Mouse (Mus musculus): Measurements from ENCODE around the gene Wdr35. TPM values are rescaled to one million over a fixed set of nuclear protein-coding genes. Genes with fewer than 3 reads are reported as not detected.
"Not testable (repeated sequence)": the region's sequence is repeated elsewhere in the genome, so short reads cannot be mapped to it uniquely, and the experiment has no call there.

The Wdr35 gene
- polyA plus RNA-seq, 2 experiments, result 17.8 to 18.8 TPM

GRCm38 (mm10) chr12:9024071-9024470 is 50.4 kb downstream of the Wdr35 start:
- Histone ChIP-seq H3K4me3 (replicated peaks; ENCODE audit: low read length) (no peak overlapping the region), H3K9ac (ENCODE audit: low read depth, low read length, severe bottlenecking) (no peak overlapping the region), H3K27me3 (ENCODE audit: control insufficient read depth, insufficient read depth, low read length) (no peaks in the 10 kb centered on the region), H3K4me2 (replicated peaks; ENCODE audit: low read depth, low read length, severe bottlenecking) (no peak overlapping the region), H3K36me3 (ENCODE audit: control insufficient read depth, insufficient read depth, low read length) (peaks cover 24% of the 10 kb centered on the region), H3K27ac (replicated peaks; ENCODE audit: low read depth, low read length) (no peak overlapping the region), H3K4me1 (ENCODE audit: control insufficient read depth, insufficient read depth, low read length) (no peaks in the 10 kb centered on the region), H3K9me3 (ENCODE audit: control insufficient read depth, low read length) (no peaks in the 10 kb centered on the region)
- WGBS, result 93% methylated on average over 14 of the region's 14 CpGs
- ATAC-seq (ENCODE audit: low FRiP score, low read depth) (no peak), DNase-seq (ENCODE audit: low spot score) (no peak)
- TF ChIP-seq POLR2A (IDR thresholded peaks at IDR 0.05; ENCODE audit: borderline replicate concordance, extremely low read depth, insufficient read depth, insufficient read length), result no peak

GRCm38 (mm10) chr12:9024736-9025135 is 51.0 kb downstream of the Wdr35 start:
- Histone ChIP-seq H3K27me3 (ENCODE audit: control insufficient read depth, insufficient read depth, low read length) (no peaks in the 10 kb centered on the region), H3K4me1 (ENCODE audit: control insufficient read depth, insufficient read depth, low read length) (no peaks in the 10 kb centered on the region), H3K4me2 (replicated peaks; ENCODE audit: low read depth, low read length, severe bottlenecking) (no peak overlapping the region), H3K36me3 (ENCODE audit: control insufficient read depth, insufficient read depth, low read length) (peaks cover 24% of the 10 kb centered on the region), H3K27ac (replicated peaks; ENCODE audit: low read depth, low read length) (no peak overlapping the region), H3K4me3 (replicated peaks; ENCODE audit: low read length) (no peak overlapping the region), H3K9me3 (ENCODE audit: control insufficient read depth, low read length) (no peaks in the 10 kb centered on the region), H3K9ac (ENCODE audit: low read depth, low read length, severe bottlenecking) (no peak overlapping the region)
- no peak for ATAC-seq (ENCODE audit: low FRiP score, low read depth)
- DNase-seq (ENCODE audit: low spot score), result no peak
- WGBS, result 86% methylated on average over 13 of the region's 13 CpGs
- TF ChIP-seq POLR2A (IDR thresholded peaks at IDR 0.05; ENCODE audit: borderline replicate concordance, extremely low read depth, insufficient read depth, insufficient read length), result no peak

- TF ChIP-seq POLR2A (IDR thresholded peaks at IDR 0.05; ENCODE audit: borderline replicate concordance, extremely low read depth, insufficient read depth, insufficient read length), result no peak
- DNase-seq (ENCODE audit: low spot score), result no peak
- H3K36me3 ChIP-seq (ENCODE audit: control insufficient read depth, insufficient read depth, low read length), result peaks cover 19% of the 10 kb centered on the region
- H3K9me3 ChIP-seq (ENCODE audit: control insufficient read depth, low read length), result no peaks in the 10 kb centered on the region
- H3K27me3 ChIP-seq (ENCODE audit: control insufficient read depth, insufficient read depth, low read length), result no peaks in the 10 kb centered on the region
- H3K27ac ChIP-seq (replicated peaks; ENCODE audit: low read depth, low read length), result no peak overlapping the region
- no peak overlapping the region for H3K4me3 ChIP-seq (replicated peaks; ENCODE audit: low read length)
- no peak overlapping the region for H3K9ac ChIP-seq (ENCODE audit: low read depth, low read length, severe bottlenecking)
- no peak overlapping the region for H3K4me2 ChIP-seq (replicated peaks; ENCODE audit: low read depth, low read length, severe bottlenecking)
- no peak for ATAC-seq (ENCODE audit: low FRiP score, low read depth)
- no peaks in the 10 kb centered on the region for H3K4me1 ChIP-seq (ENCODE audit: control insufficient read depth, insufficient read depth, low read length)
Measured at GRCm38 (mm10) chr12:9026843-9027242, 53.2 kb downstream of the Wdr35 start.

- ATAC-seq (ENCODE audit: low FRiP score, low read depth); H3K27ac ChIP-seq (replicated peaks; ENCODE audit: low read depth, low read length); H3K9ac ChIP-seq (ENCODE audit: low read depth, low read length, severe bottlenecking); H3K27me3 ChIP-seq (ENCODE audit: control insufficient read depth, insufficient read depth, low read length); H3K4me2 ChIP-seq (replicated peaks; ENCODE audit: low read depth, low read length, severe bottlenecking); H3K9me3 ChIP-seq (ENCODE audit: control insufficient read depth, low read length); DNase-seq (ENCODE audit: low spot score); H3K4me3 ChIP-seq (replicated peaks; ENCODE audit: low read length); H3K4me1 ChIP-seq (ENCODE audit: control insufficient read depth, insufficient read depth, low read length): not testable (repeated sequence)
- WGBS, result 84% methylated on average over 7 of the region's 7 CpGs
- H3K36me3 ChIP-seq (ENCODE audit: control insufficient read depth, insufficient read depth, low read length), result peaks cover 19% of the 10 kb centered on the region
Measured at GRCm38 (mm10) chr12:9028816-9029215, 55.1 kb downstream of the Wdr35 start.

- no peaks in the 10 kb centered on the region for H3K9me3 ChIP-seq (ENCODE audit: control insufficient read depth, low read length)
- peaks cover 17% of the 10 kb centered on the region for H3K36me3 ChIP-seq (ENCODE audit: control insufficient read depth, insufficient read depth, low read length)
- WGBS, result 58% methylated on average over 4 of the region's 4 CpGs
- H3K4me1 ChIP-seq (ENCODE audit: control insufficient read depth, insufficient read depth, low read length), result peaks cover 3% of the 10 kb centered on the region; the same call in 1 of the 2 replicates
- H3K9ac ChIP-seq (ENCODE audit: low read depth, low read length, severe bottlenecking), result peak overlapping the region; percentile 85
- no peak for TF ChIP-seq POLR2A (IDR thresholded peaks at IDR 0.05; ENCODE audit: borderline replicate concordance, extremely low read depth, insufficient read depth, insufficient read length)
- ATAC-seq (ENCODE audit: low FRiP score, low read depth) (peak; percentile 41), DNase-seq (ENCODE audit: low spot score) (peak; percentile 23)
- H3K4me3 ChIP-seq (replicated peaks; ENCODE audit: low read length), result peak overlapping the region; percentile 57
- peak overlapping the region; percentile 96 for H3K27ac ChIP-seq (replicated peaks; ENCODE audit: low read depth, low read length)
- no peaks in the 10 kb centered on the region for H3K27me3 ChIP-seq (ENCODE audit: control insufficient read depth, insufficient read depth, low read length)
- H3K4me2 ChIP-seq (replicated peaks; ENCODE audit: low read depth, low read length, severe bottlenecking), result peak overlapping the region; percentile 55
Measured at GRCm38 (mm10) chr12:9029506-9029887, 55.8 kb downstream of the Wdr35 start.

All from limb, embryonic 14.5 days (tissue).